In genomic region chr1:59719900-59720299, GRCm38 (mm10) we compare ENCODE assay signal across 8 mouse cellular contexts. TPM values are rescaled to one million over a fixed set of nuclear protein-coding genes. Genes with fewer than 3 reads are reported as not detected.
A peak's percentile ranks its signal among the peaks of the same experiment; 100 is the strongest.
DNase-seq lines count a peak whose midpoint lies in the region; ATAC-seq and TF ChIP-seq lines count a peak whose summit lies in the region.

No protein-coding gene starts in this region.

- no peak overlapping the region for H3K27ac ChIP-seq in limb, embryonic 14.5 days (replicated peaks; ENCODE audit: low read depth, low read length)
- H3K27ac ChIP-seq in limb, embryonic 10.5 days = no peak overlapping the region
- no peak overlapping the region for H3K27ac ChIP-seq in intestine, postnatal 0 days (ENCODE audit: low read depth, low read length)
- H3K27ac ChIP-seq in midbrain, embryonic 15.5 days = no peak overlapping the region

- H3K27me3 ChIP-seq in limb, embryonic 14.5 days (ENCODE audit: control insufficient read depth, insufficient read depth, low read length) = no peaks in the 10 kb centered on the region
- H3K27me3 ChIP-seq in limb, embryonic 10.5 days (ENCODE audit: low read depth, poor library complexity, severe bottlenecking) = no peaks in the 10 kb centered on the region
- no peaks in the 10 kb centered on the region for H3K27me3 ChIP-seq in intestine, postnatal 0 days (replicated peaks; ENCODE audit: control insufficient read depth, insufficient read depth, low read length)
- no peaks in the 10 kb centered on the region for H3K27me3 ChIP-seq in midbrain, embryonic 15.5 days (replicated peaks)

- H3K9me3 ChIP-seq in limb, embryonic 14.5 days (ENCODE audit: control insufficient read depth, low read length) = no peaks in the 10 kb centered on the region
- H3K9me3 ChIP-seq in limb, embryonic 10.5 days (replicated peaks) = no peaks in the 10 kb centered on the region
- H3K9me3 ChIP-seq in intestine, postnatal 0 days (ENCODE audit: control insufficient read depth) = no peaks in the 10 kb centered on the region
- H3K9me3 ChIP-seq in midbrain, embryonic 15.5 days = no peaks in the 10 kb centered on the region

- no peaks in the 10 kb centered on the region for H3K4me1 ChIP-seq in limb, embryonic 14.5 days (ENCODE audit: control insufficient read depth, insufficient read depth, low read length)
- H3K4me1 ChIP-seq in limb, embryonic 10.5 days = no peaks in the 10 kb centered on the region
- H3K4me1 ChIP-seq in intestine, postnatal 0 days (replicated peaks; ENCODE audit: control insufficient read depth, insufficient read depth, low read length) = no peaks in the 10 kb centered on the region
- no peaks in the 10 kb centered on the region for H3K4me1 ChIP-seq in midbrain, embryonic 15.5 days

- no peak overlapping the region for H3K4me3 ChIP-seq in limb, embryonic 14.5 days (replicated peaks; ENCODE audit: low read length)
- no peak overlapping the region for H3K4me3 ChIP-seq in limb, embryonic 10.5 days
- H3K4me3 ChIP-seq in intestine, postnatal 0 days (ENCODE audit: low read depth, low read length) = no peak overlapping the region
- no peak overlapping the region for H3K4me3 ChIP-seq in midbrain, embryonic 15.5 days

- ATAC-seq in limb, embryonic 14.5 days (ENCODE audit: low FRiP score, low read depth) = no peak
- ATAC-seq in intestine, postnatal 0 days = no peak
- ATAC-seq in monocyte, adult 5-6 weeks (replicated peaks; ENCODE audit: insufficient number of reproducible peaks, low FRiP score, low TSS enrichment, poor library complexity, severe bottlenecking) = no peak
- no peak for ATAC-seq in midbrain, embryonic 15.5 days (replicated peaks)

- H3K9ac ChIP-seq in limb, embryonic 14.5 days (ENCODE audit: low read depth, low read length, severe bottlenecking) = no peak overlapping the region
- H3K9ac ChIP-seq in intestine, postnatal 0 days (ENCODE audit: low read depth, low read length) = no peak overlapping the region
- no peak overlapping the region for H3K9ac ChIP-seq in midbrain, embryonic 15.5 days

- H3K4me2 ChIP-seq in limb, embryonic 14.5 days (replicated peaks; ENCODE audit: low read depth, low read length, severe bottlenecking) = no peak overlapping the region
- no peak overlapping the region for H3K4me2 ChIP-seq in intestine, postnatal 0 days (replicated peaks; ENCODE audit: low read depth)
- H3K4me2 ChIP-seq in midbrain, embryonic 15.5 days = no peak overlapping the region

- WGBS in limb, embryonic 14.5 days = 48% methylated on average over 4 of the region's 4 CpGs
- WGBS in limb, embryonic 10.5 days = 57% methylated on average over 4 of the region's 4 CpGs
- 43% methylated on average over 4 of the region's 4 CpGs for WGBS in intestine, postnatal 0 days
- WGBS in midbrain, embryonic 15.5 days = 50% methylated on average over 4 of the region's 4 CpGs

- no peak for TF ChIP-seq POLR2A in limb, embryonic 14.5 days (IDR thresholded peaks at IDR 0.05; ENCODE audit: borderline replicate concordance, extremely low read depth, insufficient read depth, insufficient read length)

- peak; percentile 70 for TF ChIP-seq CTCF in intestine, postnatal 0 days (IDR thresholded peaks at IDR 0.05; ENCODE audit: low read depth)

- DNase-seq in cerebellum, adult 18-20 months = peak; percentile 21 to 31
- DNase-seq in cerebellum, adult 11-12 months = no peak
- peak; percentile 71 for DNase-seq in limb, embryonic 14.5 days (ENCODE audit: low spot score)
- DNase-seq in limb, embryonic 10.5 days (ENCODE audit: low spot score) = no peak
- peak; percentile 72 for DNase-seq in adipocyte (ENCODE audit: low spot score)

- peaks cover 19% of the 10 kb centered on the region for H3K36me3 ChIP-seq in limb, embryonic 14.5 days (ENCODE audit: control insufficient read depth, insufficient read depth, low read length)
- peaks cover 61% of the 10 kb centered on the region for H3K36me3 ChIP-seq in limb, embryonic 10.5 days
- peaks cover 14% of the 10 kb centered on the region for H3K36me3 ChIP-seq in intestine, postnatal 0 days (ENCODE audit: control insufficient read depth, insufficient read depth)
- peaks cover under 1% of the 10 kb centered on the region; the same call in 1 of the 2 replicates for H3K36me3 ChIP-seq in midbrain, embryonic 15.5 days (replicated peaks)

RNA-seq across cellular contexts. Expression of gene Nop58, which starts 35.1 kb away (rescaled TPM):
- polyA plus RNA-seq in limb, embryonic 14.5 days (2012; rRNA removed) = 65.7 and 115 TPM in 2 replicates
- 185 and 200 TPM in 2 replicates for polyA plus RNA-seq in limb, embryonic 14.5 days (2014; fragmentation: Nextera tagmentation; extraction: Ambion mirVana)
- 292 and 307 TPM in 2 replicates for polyA plus RNA-seq in limb, embryonic 10.5 days (2016; fragmentation: Nextera tagmentation; extraction: Ambion mirVana)
- 82.2 and 89.0 TPM in 2 replicates for polyA plus RNA-seq in intestine, postnatal 0 days (2015; fragmentation: Nextera tagmentation; extraction: Ambion mirVana)
- total RNA-seq in monocyte, adult 5-6 weeks (2017) = 252 to 325 TPM (median 279 TPM) in 3 replicates
- polyA plus RNA-seq in midbrain, embryonic 15.5 days (2015; fragmentation: Nextera tagmentation; extraction: Ambion mirVana) = 133 and 136 TPM in 2 replicates

RNA-seq across cellular contexts. Expression of gene Bmpr2, which starts 43.3 kb away (rescaled TPM):
- polyA plus RNA-seq in limb, embryonic 14.5 days (2012; rRNA removed) = 14.6 and 16.6 TPM in 2 replicates
- polyA plus RNA-seq in limb, embryonic 14.5 days (2014; fragmentation: Nextera tagmentation; extraction: Ambion mirVana) = 15.2 and 17.0 TPM in 2 replicates
- 5.1 and 8.0 TPM in 2 replicates for polyA plus RNA-seq in limb, embryonic 10.5 days (2016; fragmentation: Nextera tagmentation; extraction: Ambion mirVana)
- 5.9 and 6.4 TPM in 2 replicates for polyA plus RNA-seq in intestine, postnatal 0 days (2015; fragmentation: Nextera tagmentation; extraction: Ambion mirVana)
- total RNA-seq in monocyte, adult 5-6 weeks (2017) = 26.9 to 32.0 TPM (median 27.5 TPM) in 3 replicates
- 9.6 and 9.8 TPM in 2 replicates for polyA plus RNA-seq in midbrain, embryonic 15.5 days (2015; fragmentation: Nextera tagmentation; extraction: Ambion mirVana)

RNA-seq across cellular contexts. Expression of gene Sumo1, which starts 49.3 kb away (rescaled TPM):
- 114 and 141 TPM in 2 replicates for polyA plus RNA-seq in limb, embryonic 14.5 days (2012; rRNA removed)
- polyA plus RNA-seq in limb, embryonic 14.5 days (2014; fragmentation: Nextera tagmentation; extraction: Ambion mirVana) = 420 and 427 TPM in 2 replicates
- 583 and 618 TPM in 2 replicates for polyA plus RNA-seq in limb, embryonic 10.5 days (2016; fragmentation: Nextera tagmentation; extraction: Ambion mirVana)
- polyA plus RNA-seq in intestine, postnatal 0 days (2015; fragmentation: Nextera tagmentation; extraction: Ambion mirVana) = 208 and 217 TPM in 2 replicates
- total RNA-seq in monocyte, adult 5-6 weeks (2017) = 166 to 204 TPM (median 186 TPM) in 3 replicates
- polyA plus RNA-seq in midbrain, embryonic 15.5 days (2015; fragmentation: Nextera tagmentation; extraction: Ambion mirVana) = 311 and 328 TPM in 2 replicates

Comparison
In these comparisons a context has a peak if more than half of its experiments do, and no peak if none do; other contexts are left out.
1. DNase-seq: peak in cerebellum, adult 18-20 months (2 of 2), limb, embryonic 14.5 days (single experiment) and adipocyte (single experiment); none in cerebellum, adult 11-12 months (single experiment) and limb, embryonic 10.5 days (single experiment).